Mouse (Mus musculus): ENCODE data around the gene Dennd4b.

- TF ChIP-seq CTCF (IDR thresholded peaks at IDR 0.05; ENCODE audit: control insufficient read depth, insufficient read depth, low read length): no peak
- TF ChIP-seq POLR2A (IDR thresholded peaks at IDR 0.05; ENCODE audit: borderline replicate concordance, control insufficient read depth, low read depth, low read length): no peak
Observed at GRCm38 (mm10) chr3:90241251-90241650, 23.7 kb upstream of the Dennd4b start.
